In the genomic region with DNA sequence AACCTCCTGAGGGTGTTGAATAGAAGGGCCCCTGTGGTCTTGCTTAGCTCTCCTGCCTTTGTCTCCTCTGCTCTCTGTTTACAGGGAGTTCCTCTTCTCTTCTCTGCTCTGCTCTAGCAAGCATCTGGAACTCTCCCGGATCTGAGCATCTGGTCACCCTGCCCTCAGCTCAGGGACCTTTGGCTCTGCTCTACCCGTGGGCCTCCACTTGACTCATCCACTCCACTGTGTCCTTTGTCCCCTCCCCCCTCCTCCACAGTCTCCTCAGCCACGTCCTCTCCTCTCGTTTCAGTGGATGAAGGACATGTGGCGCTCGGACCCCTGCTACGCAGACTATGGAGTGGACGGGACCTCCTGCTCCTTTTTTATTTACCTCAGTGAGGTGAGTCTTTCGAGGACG, we compare ENCODE assay signal across 25 mouse cellular contexts.
DNase-seq lines count a peak whose midpoint lies in the region; ATAC-seq and TF ChIP-seq lines count a peak whose summit lies in the region.
"Had no signal": no experiment of that assay in that cellular context is flagged by ENCODE, and none has a peak within 500 bp of the region (broad histone marks: within the 10 kb centered on the region; RNA-seq: fewer than 3 reads in every experiment).

No protein-coding gene starts in this region.

- H3K4me1 ChIP-seq in hindbrain, embryonic 16.5 days (ENCODE audit: control insufficient read depth, insufficient read depth, low read depth, low read length): no peaks in the 10 kb centered on the region
- H3K4me1 ChIP-seq in hindbrain, postnatal 0 days (ENCODE audit: insufficient read depth, low read length): no peaks in the 10 kb centered on the region
- no peaks in the 10 kb centered on the region for H3K4me1 ChIP-seq in kidney, embryonic 16.5 days (ENCODE audit: insufficient read depth, low read length)
- peaks cover 9% of the 10 kb centered on the region for H3K4me1 ChIP-seq in thymus, adult 2 months (replicated peaks; ENCODE audit: control insufficient read depth, insufficient read depth, low read length)
- H3K4me1 ChIP-seq: embryonic facial prominence, embryonic 13.5 days; limb, embryonic 13.5 days; midbrain, embryonic 12.5 days had no signal

- ATAC-seq in hindbrain, embryonic 16.5 days: peak; percentile 12; the same call in 1 of the 2 replicates
- ATAC-seq in hindbrain, postnatal 0 days: no peak
- peak; percentile 65 for ATAC-seq in kidney, embryonic 16.5 days (ENCODE audit: low FRiP score, low TSS enrichment)
- ATAC-seq: activated CD4-positive, CD25-positive, alpha-beta regulatory T cell, adult 4 months; forebrain, embryonic 16.5 days had no signal

- WGBS in hindbrain, embryonic 16.5 days: 68% methylated on average over 10 of the region's 10 CpGs
- 66% methylated on average over 10 of the region's 10 CpGs for WGBS in hindbrain, postnatal 0 days
- WGBS in kidney, embryonic 16.5 days: 51% methylated on average over 10 of the region's 10 CpGs
- WGBS in thymus, adult 2 months: 98% methylated on average over 10 of the region's 10 CpGs

- no peak for TF ChIP-seq POLR2A in thymus, adult 2 months (IDR thresholded peaks at IDR 0.05; ENCODE audit: control insufficient read depth, extremely low read depth, insufficient read depth, low read length, poor library complexity)

- TF ChIP-seq CTCF in hindbrain, postnatal 0 days (IDR thresholded peaks at IDR 0.05; ENCODE audit: low read depth): no peak
- no peak for TF ChIP-seq CTCF in thymus, adult 2 months (IDR thresholded peaks at IDR 0.05; ENCODE audit: borderline replicate concordance, control insufficient read depth, extremely low read depth, insufficient read depth, low read length, poor library complexity)

- H3K4me3 ChIP-seq in hindbrain, embryonic 16.5 days (ENCODE audit: low read length): no peak overlapping the region
- no peak overlapping the region for H3K4me3 ChIP-seq in hindbrain, postnatal 0 days (ENCODE audit: low read length)
- H3K4me3 ChIP-seq in kidney, embryonic 16.5 days (ENCODE audit: low read length): no peak overlapping the region
- H3K4me3 ChIP-seq in thymus, adult 2 months (ENCODE audit: control insufficient read depth, insufficient read depth, low read length): no peak overlapping the region
- H3K4me3 ChIP-seq: embryonic facial prominence, embryonic 13.5 days; forebrain, embryonic 10.5 days; heart, adult 2 months; layer of hippocampus, adult 2 months; limb, embryonic 13.5 days; midbrain, embryonic 12.5 days; myocyte had no signal

- H3K27me3 ChIP-seq in hindbrain, embryonic 16.5 days (replicated peaks; ENCODE audit: control insufficient read depth, insufficient read depth, low read length): no peaks in the 10 kb centered on the region
- H3K27me3 ChIP-seq in hindbrain, postnatal 0 days (ENCODE audit: insufficient read depth, low read length): no peaks in the 10 kb centered on the region
- H3K27me3 ChIP-seq in kidney, embryonic 16.5 days (ENCODE audit: insufficient read depth, low read length): no peaks in the 10 kb centered on the region
- H3K27me3 ChIP-seq in thymus, adult 2 months (ENCODE audit: control insufficient read depth, insufficient read depth, low read length): no peaks in the 10 kb centered on the region
- H3K27me3 ChIP-seq: embryonic facial prominence, embryonic 13.5 days; limb, embryonic 13.5 days; midbrain, embryonic 12.5 days had no signal

- no peak for DNase-seq in hindbrain, postnatal 0 days (ENCODE audit: low spot score)
- no peak for DNase-seq in kidney, postnatal 4 days
- peak; percentile 24 for DNase-seq in lung, postnatal 36 days
- DNase-seq in lung, postnatal 10 days: no peak
- no peak for DNase-seq in thymus, adult 2 months
- DNase-seq: adrenal gland, adult 2 months; adrenal gland, postnatal 36 days; B cell, adult 2 months; cerebellum, adult 18-20 months; cerebellum, postnatal 10 days; heart, adult 2 months; heart, postnatal 14 days; thymus, postnatal 4 days had no signal

- H3K27ac ChIP-seq in hindbrain, embryonic 16.5 days (ENCODE audit: low read depth, low read length): no peak overlapping the region
- no peak overlapping the region for H3K27ac ChIP-seq in hindbrain, postnatal 0 days
- no peak overlapping the region for H3K27ac ChIP-seq in kidney, embryonic 16.5 days (ENCODE audit: low read length)
- H3K27ac ChIP-seq in thymus, adult 2 months (ENCODE audit: control insufficient read depth, insufficient read depth, low read length): no peak overlapping the region
- H3K27ac ChIP-seq: embryonic facial prominence, embryonic 13.5 days; forebrain, embryonic 10.5 days; heart, adult 2 months; hindbrain, embryonic 14.5 days; layer of hippocampus, adult 2 months; limb, embryonic 13.5 days; midbrain, embryonic 12.5 days had no signal

- H3K9ac ChIP-seq in hindbrain, embryonic 16.5 days (ENCODE audit: low read depth, low read length): no peak overlapping the region
- H3K9ac ChIP-seq in hindbrain, postnatal 0 days (replicated peaks; ENCODE audit: low read length): no peak overlapping the region
- no peak overlapping the region for H3K9ac ChIP-seq in kidney, embryonic 16.5 days (replicated peaks; ENCODE audit: low read length)
- H3K9ac ChIP-seq: embryonic facial prominence, embryonic 13.5 days; hindbrain, embryonic 14.5 days; limb, embryonic 13.5 days; midbrain, embryonic 12.5 days had no signal

- no peak overlapping the region for H3K4me2 ChIP-seq in hindbrain, embryonic 16.5 days (ENCODE audit: low read length)
- no peak overlapping the region for H3K4me2 ChIP-seq in hindbrain, postnatal 0 days (ENCODE audit: low read depth, low read length)
- H3K4me2 ChIP-seq in kidney, embryonic 16.5 days (replicated peaks; ENCODE audit: low read depth, low read length): no peak overlapping the region
- H3K4me2 ChIP-seq: embryonic facial prominence, embryonic 13.5 days; hindbrain, embryonic 14.5 days; limb, embryonic 13.5 days; liver, embryonic 11.5 days; midbrain, embryonic 12.5 days had no signal

- no peaks in the 10 kb centered on the region for H3K9me3 ChIP-seq in hindbrain, embryonic 16.5 days (ENCODE audit: control insufficient read depth, low read length)
- H3K9me3 ChIP-seq in hindbrain, postnatal 0 days (ENCODE audit: low read length): no peaks in the 10 kb centered on the region
- H3K9me3 ChIP-seq in kidney, embryonic 16.5 days (ENCODE audit: low read length): no peaks in the 10 kb centered on the region
- H3K9me3 ChIP-seq: embryonic facial prominence, embryonic 13.5 days; forebrain, embryonic 10.5 days; limb, embryonic 13.5 days; midbrain, embryonic 12.5 days had no signal

- H3K36me3 ChIP-seq in hindbrain, embryonic 16.5 days (ENCODE audit: control insufficient read depth, insufficient read depth, low read length): peaks cover 3% of the 10 kb centered on the region; the same call in 1 of the 2 replicates
- H3K36me3 ChIP-seq in hindbrain, postnatal 0 days (ENCODE audit: insufficient read depth, low read length): no peaks in the 10 kb centered on the region; the same call in 1 of the 2 replicates
- H3K36me3 ChIP-seq in kidney, embryonic 16.5 days (ENCODE audit: insufficient read depth, low read length): peaks cover 9% of the 10 kb centered on the region; the same call in 1 of the 2 replicates
- H3K36me3 ChIP-seq in thymus, adult 2 months (ENCODE audit: control insufficient read depth, insufficient read depth, low read length): peaks cover 47% of the 10 kb centered on the region
